Mouse (Mus musculus): ENCODE measurements at regions not wholly inside any gene's neighbourhood (a gene's known extent, or its start where the extent isn't known, plus 50 kb on each side); places are given as distances from the start of the nearest gene placed in this dataset.

DNA sequence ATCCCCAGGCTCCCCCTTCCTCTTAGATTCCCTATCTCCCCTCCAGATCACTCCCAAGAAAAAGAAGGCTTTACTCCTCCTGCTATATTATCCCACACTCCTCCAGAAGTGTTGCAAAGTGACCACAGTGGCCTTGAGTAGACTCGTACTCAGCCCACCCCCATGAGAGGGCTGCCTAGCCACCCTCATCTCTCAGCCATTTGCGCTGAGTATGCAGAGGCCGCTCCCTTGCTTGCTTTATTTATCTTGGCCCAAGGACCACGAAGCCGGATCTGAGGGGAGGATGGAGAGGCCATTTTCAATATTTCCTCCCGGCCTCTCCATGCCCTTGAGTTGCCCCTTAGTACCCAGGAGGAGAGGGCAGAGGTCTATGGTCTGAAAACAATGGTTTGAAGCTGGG is 151.9 kb downstream of the Pja1 start:
- H3K27me3 ChIP-seq (ENCODE audit: control insufficient read depth, insufficient read depth, low read length, poor library complexity, severe bottlenecking) = no peaks in the 10 kb centered on the region

DNA sequence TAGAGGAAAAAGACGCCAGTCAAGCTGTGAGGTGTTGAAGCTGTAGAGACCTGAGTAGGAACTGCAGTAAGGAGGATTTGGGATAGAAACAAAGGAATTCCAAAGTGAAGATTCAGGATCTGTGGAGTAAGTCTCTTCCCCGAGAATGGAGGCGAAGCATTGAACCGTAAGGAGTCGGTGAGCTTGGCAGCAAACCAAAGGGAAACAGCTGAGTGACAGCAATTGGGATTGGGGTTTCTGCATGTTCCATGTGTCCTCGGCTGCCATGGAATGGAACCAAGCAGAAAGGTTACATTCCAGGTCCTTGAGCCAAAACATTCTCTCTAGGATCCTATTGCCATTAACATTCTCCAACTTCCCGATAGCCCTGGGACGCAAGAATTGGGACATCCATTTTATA is 152.9 kb downstream of the Pja1 start:
- Histone ChIP-seq H3K27ac (ENCODE audit: insufficient read depth, low read length) (no peak overlapping the region), H3K4me1 (ENCODE audit: control insufficient read depth, insufficient read depth, low read length) (no peaks in the 10 kb centered on the region), H3K36me3 (ENCODE audit: control insufficient read depth, insufficient read depth, low read length, poor library complexity, severe bottlenecking) (no peaks in the 10 kb centered on the region), H3K4me3 (ENCODE audit: low read depth, low read length) (no peak overlapping the region), H3K9ac (ENCODE audit: low read depth, poor library complexity, severe bottlenecking) (no peak overlapping the region), H3K9me3 (replicated peaks; ENCODE audit: control insufficient read depth, insufficient read depth, low read length, poor library complexity, severe bottlenecking) (no peaks in the 10 kb centered on the region), H3K27me3 (ENCODE audit: control insufficient read depth, insufficient read depth, low read length, poor library complexity, severe bottlenecking) (no peaks in the 10 kb centered on the region)
- TF ChIP-seq POLR2A (IDR thresholded peaks at IDR 0.05; ENCODE audit: insufficient read depth, low read length) (no peak), CTCF (IDR thresholded peaks at IDR 0.05; ENCODE audit: low read depth, low read length) (no peak), EP300 (IDR thresholded peaks at IDR 0.05; ENCODE audit: insufficient read depth, low read depth, low read length) (no peak)

More for the DNA sequence above, 151.9 kb downstream of the Pja1 start:
- TF ChIP-seq POLR2A (IDR thresholded peaks at IDR 0.05; ENCODE audit: insufficient read depth, low read length) = no peak
- TF ChIP-seq CTCF (IDR thresholded peaks at IDR 0.05; ENCODE audit: low read depth, low read length) = no peak
- H3K9ac ChIP-seq (ENCODE audit: low read depth, poor library complexity, severe bottlenecking) = no peak overlapping the region
- H3K9me3 ChIP-seq (replicated peaks; ENCODE audit: control insufficient read depth, insufficient read depth, low read length, poor library complexity, severe bottlenecking) = no peaks in the 10 kb centered on the region
- no peaks in the 10 kb centered on the region for H3K36me3 ChIP-seq (ENCODE audit: control insufficient read depth, insufficient read depth, low read length, poor library complexity, severe bottlenecking)
- no peaks in the 10 kb centered on the region for H3K4me1 ChIP-seq (ENCODE audit: control insufficient read depth, insufficient read depth, low read length)
- H3K27ac ChIP-seq (ENCODE audit: insufficient read depth, low read length) = no peak overlapping the region
- H3K4me3 ChIP-seq (ENCODE audit: low read depth, low read length) = no peak overlapping the region

DNA sequence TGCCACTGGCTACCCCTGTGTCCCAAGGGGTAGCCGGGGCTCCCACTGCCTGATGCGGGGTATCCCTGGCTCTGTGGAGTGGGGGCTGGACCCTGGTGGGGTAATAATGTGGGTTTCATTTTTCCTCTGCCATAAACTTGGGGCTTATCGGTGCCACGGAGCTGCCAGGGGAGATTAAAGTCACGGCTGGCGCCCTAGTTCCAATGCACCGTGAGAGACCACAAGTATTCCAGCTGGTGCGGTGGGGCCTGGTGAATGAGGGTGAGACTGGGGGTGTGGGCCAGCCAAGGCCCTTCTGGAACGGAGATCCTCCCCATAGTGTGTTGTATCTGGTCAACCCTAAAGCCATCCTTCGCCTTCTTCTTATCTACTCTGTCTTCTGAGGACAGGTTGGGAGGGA is 153.3 kb downstream of the Pja1 start:
- H3K27me3 ChIP-seq (ENCODE audit: control insufficient read depth, insufficient read depth, low read length, poor library complexity, severe bottlenecking) = no peaks in the 10 kb centered on the region
- no peaks in the 10 kb centered on the region for H3K36me3 ChIP-seq (ENCODE audit: control insufficient read depth, insufficient read depth, low read length, poor library complexity, severe bottlenecking)
- H3K4me1 ChIP-seq (ENCODE audit: control insufficient read depth, insufficient read depth, low read length) = no peaks in the 10 kb centered on the region
- H3K9me3 ChIP-seq (replicated peaks; ENCODE audit: control insufficient read depth, insufficient read depth, low read length, poor library complexity, severe bottlenecking) = no peaks in the 10 kb centered on the region
- H3K4me3 ChIP-seq (ENCODE audit: low read depth, low read length) = no peak overlapping the region
- no peak overlapping the region for H3K27ac ChIP-seq (ENCODE audit: insufficient read depth, low read length)
- H3K9ac ChIP-seq (ENCODE audit: low read depth, poor library complexity, severe bottlenecking) = no peak overlapping the region
- TF ChIP-seq CTCF (IDR thresholded peaks at IDR 0.05; ENCODE audit: low read depth, low read length) (no peak), EP300 (IDR thresholded peaks at IDR 0.05; ENCODE audit: insufficient read depth, low read depth, low read length) (no peak), POLR2A (IDR thresholded peaks at IDR 0.05; ENCODE audit: insufficient read depth, low read length) (no peak)

DNA sequence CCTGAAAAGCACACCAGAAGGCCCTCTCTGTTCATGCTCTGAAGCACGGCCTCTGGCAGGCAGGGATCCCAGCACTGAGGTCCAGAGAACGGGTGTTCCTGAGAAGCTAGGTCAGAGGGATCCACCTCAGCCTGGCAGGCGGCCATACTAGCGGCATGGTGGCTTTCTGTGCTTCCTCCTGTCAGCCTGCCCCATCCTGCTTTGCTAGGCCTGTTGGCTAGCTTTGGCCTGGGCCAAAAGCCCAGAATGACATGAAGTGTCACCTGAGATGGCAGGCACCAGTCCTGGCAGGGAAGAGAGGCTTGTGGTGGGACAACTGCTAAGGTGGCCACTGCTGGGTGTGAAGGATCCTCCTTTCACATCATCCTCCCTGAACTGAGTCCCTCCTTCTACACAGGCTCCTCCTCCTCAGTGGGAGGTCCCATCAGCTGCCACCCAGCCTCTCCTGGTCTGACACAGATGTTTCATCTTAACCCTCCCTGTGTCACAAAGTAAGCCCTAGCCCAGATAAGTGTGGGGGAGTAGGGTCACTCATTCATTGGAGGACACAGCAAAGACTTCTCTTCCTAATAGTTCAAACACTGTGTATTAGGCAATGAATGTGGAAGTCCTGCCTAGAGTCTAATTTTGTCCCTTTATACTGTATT is 154.5 kb downstream of the Pja1 start:
- Histone ChIP-seq H3K36me3 (ENCODE audit: control insufficient read depth, insufficient read depth, low read length, poor library complexity, severe bottlenecking) (no peaks in the 10 kb centered on the region), H3K9ac (ENCODE audit: low read depth, poor library complexity, severe bottlenecking) (no peak overlapping the region), H3K9me3 (replicated peaks; ENCODE audit: control insufficient read depth, insufficient read depth, low read length, poor library complexity, severe bottlenecking) (no peaks in the 10 kb centered on the region), H3K27ac (ENCODE audit: insufficient read depth, low read length) (no peak overlapping the region), H3K4me3 (ENCODE audit: low read depth, low read length) (no peak overlapping the region), H3K27me3 (ENCODE audit: control insufficient read depth, insufficient read depth, low read length, poor library complexity, severe bottlenecking) (no peaks in the 10 kb centered on the region), H3K4me1 (ENCODE audit: control insufficient read depth, insufficient read depth, low read length) (no peaks in the 10 kb centered on the region)
- no peak for TF ChIP-seq POLR2A (IDR thresholded peaks at IDR 0.05; ENCODE audit: insufficient read depth, low read length)
- TF ChIP-seq CTCF (IDR thresholded peaks at IDR 0.05; ENCODE audit: low read depth, low read length) = no peak
- no peak for TF ChIP-seq EP300 (IDR thresholded peaks at IDR 0.05; ENCODE audit: insufficient read depth, low read depth, low read length)

DNA sequence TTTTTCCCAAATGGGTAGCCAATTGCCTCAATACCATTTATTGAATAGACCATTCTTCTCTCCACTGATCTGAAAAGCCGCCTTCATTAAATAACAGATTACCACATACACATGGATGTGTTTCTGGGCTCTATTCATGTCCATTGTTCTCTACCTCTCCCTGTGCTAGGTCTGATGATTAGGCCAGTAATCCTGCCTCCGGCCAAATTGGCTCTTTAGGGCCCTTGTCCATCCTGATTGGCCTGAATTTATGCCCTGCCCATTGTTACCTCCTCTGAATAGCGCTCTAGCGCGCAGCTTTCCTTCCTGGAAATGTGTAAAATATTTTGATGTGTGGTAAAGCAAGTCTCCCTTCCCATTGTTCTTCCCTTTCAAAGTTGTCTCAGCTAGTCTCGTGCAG is 163.2 kb downstream of the Efnb1 start:
- Histone ChIP-seq H3K36me3 (ENCODE audit: control insufficient read depth, insufficient read depth, low read length, poor library complexity, severe bottlenecking) (no peaks in the 10 kb centered on the region), H3K9me3 (replicated peaks; ENCODE audit: control insufficient read depth, insufficient read depth, low read length, poor library complexity, severe bottlenecking) (no peaks in the 10 kb centered on the region), H3K9ac (ENCODE audit: low read depth, poor library complexity, severe bottlenecking) (no peak overlapping the region), H3K27ac (ENCODE audit: insufficient read depth, low read length) (no peak overlapping the region), H3K4me1 (ENCODE audit: control insufficient read depth, insufficient read depth, low read length) (no peaks in the 10 kb centered on the region), H3K4me3 (ENCODE audit: low read depth, low read length) (no peak overlapping the region), H3K27me3 (ENCODE audit: control insufficient read depth, insufficient read depth, low read length, poor library complexity, severe bottlenecking) (no peaks in the 10 kb centered on the region; the same call in 1 of the 2 replicates)
- TF ChIP-seq POLR2A (IDR thresholded peaks at IDR 0.05; ENCODE audit: insufficient read depth, low read length) (no peak), EP300 (IDR thresholded peaks at IDR 0.05; ENCODE audit: insufficient read depth, low read depth, low read length) (no peak), CTCF (IDR thresholded peaks at IDR 0.05; ENCODE audit: low read depth, low read length) (no peak)

DNA sequence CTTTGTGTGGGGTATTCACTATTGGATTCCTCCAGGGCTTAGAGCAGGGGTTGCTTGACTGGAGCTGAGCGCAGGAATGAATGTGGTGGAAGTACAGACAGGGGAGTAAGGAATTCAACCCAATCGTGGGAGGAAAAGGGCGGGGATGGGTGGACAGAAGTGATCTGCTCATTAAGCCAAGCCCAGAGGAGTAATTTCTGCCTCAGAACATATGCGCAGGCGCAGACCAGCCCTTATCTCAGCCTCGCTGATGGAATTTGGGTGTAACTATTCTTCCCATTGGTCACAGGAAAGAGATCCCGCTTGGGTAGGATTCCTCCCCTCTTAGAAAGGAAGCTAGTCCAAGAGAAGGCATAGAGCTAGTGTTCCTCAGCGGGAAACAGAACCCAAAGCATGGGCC is 158.8 kb downstream of the Efnb1 start:
- H3K9me3 ChIP-seq (replicated peaks; ENCODE audit: control insufficient read depth, insufficient read depth, low read length, poor library complexity, severe bottlenecking) = no peaks in the 10 kb centered on the region

More for the DNA sequence above, 158.8 kb downstream of the Efnb1 start:
- no peak for TF ChIP-seq CTCF (IDR thresholded peaks at IDR 0.05; ENCODE audit: low read depth, low read length)
- no peak for TF ChIP-seq EP300 (IDR thresholded peaks at IDR 0.05; ENCODE audit: insufficient read depth, low read depth, low read length)
- no peak for TF ChIP-seq POLR2A (IDR thresholded peaks at IDR 0.05; ENCODE audit: insufficient read depth, low read length)
- Histone ChIP-seq H3K9ac (ENCODE audit: low read depth, poor library complexity, severe bottlenecking) (no peak overlapping the region), H3K36me3 (ENCODE audit: control insufficient read depth, insufficient read depth, low read length, poor library complexity, severe bottlenecking) (no peaks in the 10 kb centered on the region), H3K4me3 (ENCODE audit: low read depth, low read length) (no peak overlapping the region), H3K4me1 (ENCODE audit: control insufficient read depth, insufficient read depth, low read length) (no peaks in the 10 kb centered on the region), H3K27ac (ENCODE audit: insufficient read depth, low read length) (no peak overlapping the region), H3K27me3 (ENCODE audit: control insufficient read depth, insufficient read depth, low read length, poor library complexity, severe bottlenecking) (no peaks in the 10 kb centered on the region; the same call in 1 of the 2 replicates)
